Mouse (Mus musculus): Measurements from ENCODE around the gene Snph. TPM values are rescaled to one million over a fixed set of nuclear protein-coding genes. Genes with fewer than 3 reads are reported as not detected.

The Snph gene
- total and polyA plus RNA-seq, 3 experiments, result 0.82 TPM; not detected in 2

GRCm38 (mm10) chr2:151585934-151586333, 46.5 kb downstream of the Snph start:
- Histone ChIP-seq H3K9me3 (replicated peaks) (no peaks in the 10 kb centered on the region), H3K4me1 (ENCODE audit: insufficient read depth, low read depth, low read length) (no peaks in the 10 kb centered on the region), H3K36me3 (replicated peaks) (no peaks in the 10 kb centered on the region), H3K27me3 (ENCODE audit: insufficient read depth, low read length) (peaks cover 17% of the 10 kb centered on the region), H3K4me3 (ENCODE audit: low read depth, low read length) (no peak overlapping the region)
- TF ChIP-seq CTCF (IDR thresholded peaks at IDR 0.05; ENCODE audit: low read depth, low read length) (no peak), TAL1 (conservative IDR thresholded peaks at IDR 0.05; ENCODE audit: low read depth, low read length) (no peak), GATA1 (IDR thresholded peaks at IDR 0.05; ENCODE audit: borderline replicate concordance, low read length) (no peak), GATA2 (IDR thresholded peaks at IDR 0.05; ENCODE audit: borderline replicate concordance, low read depth, low read length) (no peak)
- ATAC-seq (ENCODE audit: extremely low read depth, insufficient number of reproducible peaks, low FRiP score, poor library complexity, severe bottlenecking) (no peak), DNase-seq (ENCODE audit: low spot score) (no peak)

- no peaks in the 10 kb centered on the region for H3K9me3 ChIP-seq (replicated peaks)
- H3K4me1 ChIP-seq (ENCODE audit: insufficient read depth, low read depth, low read length), result no peaks in the 10 kb centered on the region
- DNase-seq (ENCODE audit: low spot score) (no peak), ATAC-seq (ENCODE audit: extremely low read depth, insufficient number of reproducible peaks, low FRiP score, poor library complexity, severe bottlenecking) (no peak)
- TF ChIP-seq GATA1 (IDR thresholded peaks at IDR 0.05; ENCODE audit: borderline replicate concordance, low read length) (no peak), POLR2AphosphoS5 (IDR thresholded peaks at IDR 0.05; ENCODE audit: insufficient replicate concordance, low read depth, low read length) (no peak), TAL1 (conservative IDR thresholded peaks at IDR 0.05; ENCODE audit: low read depth, low read length) (no peak), CTCF (IDR thresholded peaks at IDR 0.05; ENCODE audit: low read depth, low read length) (no peak), GATA2 (IDR thresholded peaks at IDR 0.05; ENCODE audit: borderline replicate concordance, low read depth, low read length) (no peak)
- H3K4me3 ChIP-seq (ENCODE audit: low read depth, low read length), result no peak overlapping the region
- H3K27me3 ChIP-seq (ENCODE audit: insufficient read depth, low read length), result peaks cover 24% of the 10 kb centered on the region
- H3K36me3 ChIP-seq (replicated peaks), result no peaks in the 10 kb centered on the region
Measured at GRCm38 (mm10) chr2:151580945-151581344, 51.4 kb downstream of the Snph start.

- DNase-seq (ENCODE audit: low spot score), result no peak
- Histone ChIP-seq H3K9me3 (replicated peaks) (no peaks in the 10 kb centered on the region), H3K36me3 (replicated peaks) (no peaks in the 10 kb centered on the region), H3K27me3 (ENCODE audit: insufficient read depth, low read length) (peaks cover 28% of the 10 kb centered on the region), H3K4me3 (ENCODE audit: low read depth, low read length) (no peak overlapping the region), H3K4me1 (ENCODE audit: insufficient read depth, low read depth, low read length) (no peaks in the 10 kb centered on the region)
- TF ChIP-seq GATA2 (IDR thresholded peaks at IDR 0.05; ENCODE audit: borderline replicate concordance, low read depth, low read length), result no peak
- TF ChIP-seq POLR2AphosphoS5 (IDR thresholded peaks at IDR 0.05; ENCODE audit: insufficient replicate concordance, low read depth, low read length), result no peak
- TF ChIP-seq GATA1 (IDR thresholded peaks at IDR 0.05; ENCODE audit: borderline replicate concordance, low read length), result no peak
- ATAC-seq (ENCODE audit: extremely low read depth, insufficient number of reproducible peaks, low FRiP score, poor library complexity, severe bottlenecking), result no peak
Measured at GRCm38 (mm10) chr2:151579183-151579582, 53.2 kb downstream of the Snph start.

GRCm38 (mm10) chr2:151575699-151576389, 56.5 kb downstream of the Snph start:
- no peaks in the 10 kb centered on the region for H3K36me3 ChIP-seq (replicated peaks)
- no peak for TF ChIP-seq TAL1 (conservative IDR thresholded peaks at IDR 0.05; ENCODE audit: low read depth, low read length)
- no peak for TF ChIP-seq CTCF (IDR thresholded peaks at IDR 0.05; ENCODE audit: low read depth, low read length)
- no peak for TF ChIP-seq GATA1 (IDR thresholded peaks at IDR 0.05; ENCODE audit: borderline replicate concordance, low read length)
- no peak for TF ChIP-seq POLR2AphosphoS5 (IDR thresholded peaks at IDR 0.05; ENCODE audit: insufficient replicate concordance, low read depth, low read length)
- no peak for TF ChIP-seq GATA2 (IDR thresholded peaks at IDR 0.05; ENCODE audit: borderline replicate concordance, low read depth, low read length)
- no peak overlapping the region for H3K4me3 ChIP-seq (ENCODE audit: low read depth, low read length)
- H3K4me1 ChIP-seq (ENCODE audit: insufficient read depth, low read depth, low read length), result peaks cover 3% of the 10 kb centered on the region; the same call in 1 of the 2 replicates
- ATAC-seq (ENCODE audit: extremely low read depth, insufficient number of reproducible peaks, low FRiP score, poor library complexity, severe bottlenecking) (no peak), DNase-seq (ENCODE audit: low spot score) (no peak)
- H3K9me3 ChIP-seq (replicated peaks), result no peaks in the 10 kb centered on the region
- H3K27me3 ChIP-seq (ENCODE audit: insufficient read depth, low read length), result peaks cover 22% of the 10 kb centered on the region

- TF ChIP-seq POLR2AphosphoS5 (IDR thresholded peaks at IDR 0.05; ENCODE audit: insufficient replicate concordance, low read depth, low read length) (no peak), GATA2 (IDR thresholded peaks at IDR 0.05; ENCODE audit: borderline replicate concordance, low read depth, low read length) (no peak), TAL1 (conservative IDR thresholded peaks at IDR 0.05; ENCODE audit: low read depth, low read length) (no peak), CTCF (IDR thresholded peaks at IDR 0.05; ENCODE audit: low read depth, low read length) (no peak), GATA1 (IDR thresholded peaks at IDR 0.05; ENCODE audit: borderline replicate concordance, low read length) (no peak)
- H3K27me3 ChIP-seq (ENCODE audit: insufficient read depth, low read length), result peaks cover 17% of the 10 kb centered on the region
- no peak overlapping the region for H3K4me3 ChIP-seq (ENCODE audit: low read depth, low read length)
- H3K36me3 ChIP-seq (replicated peaks), result no peaks in the 10 kb centered on the region
- DNase-seq (ENCODE audit: low spot score), result no peak
- H3K4me1 ChIP-seq (ENCODE audit: insufficient read depth, low read depth, low read length), result peaks cover 3% of the 10 kb centered on the region; the same call in 1 of the 2 replicates
- H3K9me3 ChIP-seq (replicated peaks), result no peaks in the 10 kb centered on the region
- ATAC-seq (ENCODE audit: extremely low read depth, insufficient number of reproducible peaks, low FRiP score, poor library complexity, severe bottlenecking), result no peak
Measured at GRCm38 (mm10) chr2:151575119-151575698, 57.2 kb downstream of the Snph start.

- H3K9me3 ChIP-seq (replicated peaks), result no peaks in the 10 kb centered on the region
- no peak for TF ChIP-seq CTCF (IDR thresholded peaks at IDR 0.05; ENCODE audit: low read depth, low read length)
- no peak for TF ChIP-seq TAL1 (conservative IDR thresholded peaks at IDR 0.05; ENCODE audit: low read depth, low read length)
- no peak for TF ChIP-seq POLR2AphosphoS5 (IDR thresholded peaks at IDR 0.05; ENCODE audit: insufficient replicate concordance, low read depth, low read length)
- no peak for TF ChIP-seq GATA1 (IDR thresholded peaks at IDR 0.05; ENCODE audit: borderline replicate concordance, low read length)
- no peak for TF ChIP-seq GATA2 (IDR thresholded peaks at IDR 0.05; ENCODE audit: borderline replicate concordance, low read depth, low read length)
- H3K4me1 ChIP-seq (ENCODE audit: insufficient read depth, low read depth, low read length), result peaks cover 3% of the 10 kb centered on the region; the same call in 1 of the 2 replicates
- no peak overlapping the region for H3K4me3 ChIP-seq (ENCODE audit: low read depth, low read length)
- no peak for DNase-seq (ENCODE audit: low spot score)
- H3K27me3 ChIP-seq (ENCODE audit: insufficient read depth, low read length), result peaks cover 17% of the 10 kb centered on the region
- no peaks in the 10 kb centered on the region for H3K36me3 ChIP-seq (replicated peaks)
- no peak for ATAC-seq (ENCODE audit: extremely low read depth, insufficient number of reproducible peaks, low FRiP score, poor library complexity, severe bottlenecking)
Measured at GRCm38 (mm10) chr2:151574607-151575006, 57.8 kb downstream of the Snph start.

All from G1E (cell line).